Mouse (Mus musculus) liver, postnatal 0 days (tissue): Measurements from ENCODE around the gene Sdr39u1.

Experiments
- CTCF ChIP-seq: sonication (generic); IDR thresholded peaks from 2 replicates; pipeline ENCODE4 v1.5.1; 2016; ENCODE audit warnings: antibody characterized with exemption, low read depth
- EP300 ChIP-seq: IDR thresholded peaks from 2 replicates; pipeline ENCODE4 v1.6.1; 2016; ENCODE audit warnings: antibody characterized with exemption, low read depth, mild to moderate bottlenecking

DNA sequence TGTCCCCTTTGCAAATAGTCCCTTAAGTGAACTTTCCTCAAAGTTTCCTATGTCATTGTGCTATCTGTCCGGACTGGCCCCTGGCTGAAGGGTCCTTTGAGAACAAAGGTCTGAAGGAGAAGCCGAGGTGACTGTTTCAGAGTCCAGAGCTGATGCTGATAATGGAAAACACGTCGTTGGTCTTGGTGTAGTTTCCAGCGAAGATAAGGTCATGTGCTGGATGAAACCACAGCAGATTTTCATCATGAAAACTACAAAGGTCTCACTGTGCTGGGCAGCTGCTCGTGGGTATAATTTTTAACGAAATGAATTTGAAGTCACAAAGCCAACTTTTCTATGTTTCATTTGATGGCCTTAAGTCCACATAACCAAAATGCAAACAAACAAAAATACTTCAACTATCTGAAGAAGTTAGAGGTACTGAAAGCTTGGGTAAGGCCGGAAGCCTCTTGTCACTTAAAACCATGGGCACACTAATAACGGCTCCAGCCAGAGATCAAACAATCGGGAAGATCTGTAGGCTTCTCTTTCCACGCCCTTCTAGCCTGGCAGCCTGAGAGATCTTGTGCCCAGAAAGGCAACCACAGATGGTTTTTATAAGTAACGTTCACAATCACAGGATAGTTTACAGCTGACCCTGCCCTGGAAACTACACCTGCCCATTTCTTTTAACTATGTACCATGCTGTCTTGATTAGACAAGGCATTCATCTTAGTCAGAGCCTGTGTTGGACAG lies 29.3 kb upstream of the Sdr39u1 start:
- no peak for TF ChIP-seq CTCF
- no peak; the same call in 1 of the 2 replicates for TF ChIP-seq EP300
